Mouse (Mus musculus) C2C12 (cell line): ENCODE data around the gene Gm20388.

Experiments used
- CEBPB ChIP-seq: IDR thresholded peaks from one replicate; pipeline ENCODE4 v1.6.1; 2011; ENCODE audit warnings: low read depth, mild to moderate bottlenecking, control low read depth, moderate library complexity
- CTCF ChIP-seq: IDR thresholded peaks from one replicate; pipeline ENCODE4 v1.5.1; 2011; ENCODE audit not compliant: control insufficient read depth, insufficient read depth, insufficient read length
- FOSL1 ChIP-seq: IDR thresholded peaks from one replicate; pipeline ENCODE4 v1.8.0; 2011; ENCODE audit warnings: mild to moderate bottlenecking, low read length; ENCODE audit not compliant: poor library complexity, insufficient read depth, severe bottlenecking
- MAX ChIP-seq: IDR thresholded peaks from one replicate; pipeline ENCODE4 v1.6.1; 2011; ENCODE audit warnings: mild to moderate bottlenecking, control low read depth
- MYOD1 ChIP-seq: IDR thresholded peaks from one replicate; pipeline ENCODE4 v1.6.1; 2011; ENCODE audit warnings: low read depth; ENCODE audit not compliant: control insufficient read depth, insufficient read length
- MYOG ChIP-seq: IDR thresholded peaks from one replicate; pipeline ENCODE4 v1.6.1; 2011; ENCODE audit not compliant: control insufficient read depth, insufficient read length; ENCODE audit errors: extremely low read depth
- USF1 ChIP-seq: IDR thresholded peaks from one replicate; pipeline ENCODE4 v1.6.1; 2011; ENCODE audit warnings: low read depth, mild to moderate bottlenecking, control low read depth, moderate library complexity

DNA sequence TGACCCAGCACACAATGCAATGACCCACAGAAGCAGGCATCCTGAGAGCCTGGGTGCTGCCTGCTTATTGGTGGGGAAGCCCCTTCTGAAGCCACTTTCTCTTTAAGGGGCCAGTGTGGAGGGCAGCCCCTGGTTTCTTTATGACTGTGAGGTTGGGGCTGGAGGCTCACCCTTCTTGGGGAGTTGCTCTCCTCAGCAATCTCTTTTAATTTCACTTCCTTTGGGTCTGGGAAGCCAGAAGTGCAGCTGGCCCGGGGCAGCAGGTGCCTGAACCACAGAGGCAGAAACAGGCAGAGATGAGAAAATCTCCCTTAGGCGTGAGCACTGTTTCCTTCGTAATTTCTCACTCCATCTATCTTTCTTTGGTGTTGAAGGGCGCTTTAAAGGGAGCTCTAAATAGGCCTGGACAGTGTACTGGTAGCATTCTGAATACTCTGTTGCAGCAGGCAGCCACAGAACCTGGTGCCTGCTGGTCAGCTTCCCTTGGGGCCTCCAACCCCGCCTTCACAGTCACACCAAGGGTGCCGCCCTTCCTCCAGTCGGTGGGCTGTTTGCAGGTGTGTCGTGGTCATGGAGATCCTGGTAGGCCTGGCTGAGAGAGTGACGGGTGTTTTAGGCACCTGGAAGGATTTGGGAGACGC, 2791.8 kb downstream of the Gm20388 start:
- TF ChIP-seq CTCF, result no peak
- TF ChIP-seq FOSL1, result no peak
- no peak for TF ChIP-seq CEBPB
- TF ChIP-seq USF1, result no peak
- TF ChIP-seq MAX, result no peak
- no peak for TF ChIP-seq MYOG
- TF ChIP-seq MYOD1, result no peak
